Mouse (Mus musculus) forebrain, postnatal 0 days (tissue): ENCODE measurements around the gene Myom1. TPM values are rescaled to one million over a fixed set of nuclear protein-coding genes. Genes with fewer than 3 reads are reported as not detected.

Experiments used
- ATAC-seq: fragments of 200-750 bp; cut with Nextera tagmentation; 2 replicates; pipeline ENCODE4 v1.8.0; 2017; ENCODE audit warnings: mild to moderate bottlenecking, moderate library complexity
- DNase-seq: peaks from one replicate; pipeline ENCODE4 v3.0.0-alpha.2; 2015
- H3K27ac ChIP-seq: fragments of 300-500 bp; sonication (generic); 2 replicates; pipeline ENCODE4 v1.5.1; 2014; ENCODE audit warnings: low read depth, mild to moderate bottlenecking, antibody characterized with exemption, low read length, moderate library complexity, mixed read lengths
- H3K27me3 ChIP-seq: fragments of 300-500 bp; sonication (generic); 2 replicates; pipeline ENCODE4 v1.6.1; 2014; ENCODE audit warnings: mild to moderate bottlenecking, low read length, mixed read lengths; ENCODE audit not compliant: insufficient read depth
- H3K36me3 ChIP-seq: fragments of 300-500 bp; sonication (generic); 2 replicates; pipeline ENCODE4 v1.6.1; 2014; ENCODE audit warnings: mild to moderate bottlenecking, moderate library complexity; ENCODE audit not compliant: insufficient read depth
- H3K4me1 ChIP-seq: fragments of 300-500 bp; sonication (generic); 2 replicates; pipeline ENCODE4 v1.6.1; 2014; ENCODE audit warnings: antibody characterized with exemption; ENCODE audit not compliant: insufficient read depth
- H3K4me2 ChIP-seq: fragments of 300-500 bp; sonication (generic); 2 replicates; pipeline ENCODE4 v1.6.1; 2014; ENCODE audit warnings: low read depth, mild to moderate bottlenecking, moderate library complexity
- H3K4me3 ChIP-seq: fragments of 300-500 bp; sonication (generic); 2 replicates; pipeline ENCODE4 v1.5.1; 2014; ENCODE audit warnings: low read depth, low read length, mixed read lengths
- H3K9ac ChIP-seq: fragments of 300-500 bp; sonication (generic); 2 replicates; pipeline ENCODE4 v1.6.1; 2014; ENCODE audit warnings: mild to moderate bottlenecking
- H3K9me3 ChIP-seq: fragments of 300-500 bp; sonication (generic); 2 replicates; pipeline ENCODE4 v1.6.1; 2016; ENCODE audit warnings: low read length
- CTCF ChIP-seq: sonication (generic); IDR thresholded peaks from 2 replicates; pipeline ENCODE4 v1.5.1; 2016; ENCODE audit warnings: antibody characterized with exemption, control low read depth, low read depth
- WGBS: fragments of 180-500 bp; shearing (Covaris S2); extraction: QIAGEN DNeasy Blood & Tissue Kit; methylation state at CpG from one replicate; pipeline ENCODE4 v1.1.7; 2014; 5-methylcytosine and 5-hydroxymethylcytosine counted together
- polyA plus RNA-seq: library from polyadenylated mRNA; unstranded; fragments of >200 nt; fragmentation: Nextera tagmentation; extraction: Ambion mirVana; gene quantifications from 2 replicates; pipeline ENCODE4 v1.2.1, GENCODE M21; 2015
- total RNA-seq: library from RNA; depleted of rRNA; stranded (reverse); fragments of >200 nt; gene quantifications from 2 replicates; pipeline ENCODE4 v1.2.3, GENCODE M21; 2014

Gene Myom1
- total and polyA plus RNA-seq, 2 experiments from 2014 or later: 1.2 to 2.0 TPM

DNA sequence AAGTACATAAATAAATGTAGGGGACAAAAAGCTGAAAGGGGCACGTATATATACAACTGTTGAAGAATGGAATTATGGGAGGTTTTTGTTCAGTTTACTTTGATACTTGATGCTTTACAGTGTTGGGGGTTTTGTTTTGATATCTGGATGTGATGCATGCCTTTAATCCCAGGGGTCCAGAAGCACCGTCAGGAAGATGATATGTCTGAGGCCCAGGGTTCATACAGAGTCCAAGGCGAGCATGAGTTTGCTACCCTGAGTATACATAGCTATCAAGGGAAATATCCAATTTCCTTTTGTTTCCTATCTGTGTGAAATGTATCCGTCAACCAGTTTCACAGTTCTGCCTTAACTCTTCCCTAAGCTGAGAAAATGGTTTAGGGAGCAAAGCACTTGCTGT, 150.9 kb downstream of the Myom1 start:
- Histone ChIP-seq H3K4me3 (no peak overlapping the region), H3K9me3 (no peaks in the 10 kb centered on the region), H3K4me1 (no peaks in the 10 kb centered on the region), H3K27ac (no peak overlapping the region), H3K4me2 (no peak overlapping the region), H3K36me3 (no peaks in the 10 kb centered on the region), H3K9ac (no peak overlapping the region), H3K27me3 (no peaks in the 10 kb centered on the region)
- DNase-seq (no peak), ATAC-seq (no peak)
- no peak for TF ChIP-seq CTCF
- 75% methylated on average over 4 of the region's 4 CpGs for WGBS

DNA sequence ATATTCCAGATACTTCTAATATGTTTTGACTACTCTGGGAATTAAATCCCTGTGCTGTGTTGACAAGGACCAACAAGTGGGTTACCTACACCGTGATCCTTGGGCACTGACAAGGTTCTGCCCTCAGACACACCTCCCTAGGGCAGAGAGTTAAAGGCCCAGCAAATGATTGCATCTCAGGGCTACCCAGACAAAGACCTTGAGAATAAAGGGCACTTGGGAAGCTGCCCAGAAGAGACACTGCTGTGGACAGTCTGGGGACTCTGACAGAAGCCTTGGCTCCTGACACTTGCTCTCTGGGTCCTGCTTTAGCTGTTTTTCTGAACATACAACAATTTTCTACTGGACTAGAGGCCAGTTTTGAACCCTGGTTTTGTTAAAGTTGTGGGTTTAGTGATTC, 152.8 kb downstream of the Myom1 start:
- no peak overlapping the region for H3K4me3 ChIP-seq
- no peak for TF ChIP-seq CTCF
- H3K36me3 ChIP-seq: no peaks in the 10 kb centered on the region
- H3K9ac ChIP-seq: no peak overlapping the region
- ATAC-seq: no peak
- no peak overlapping the region for H3K27ac ChIP-seq
- no peaks in the 10 kb centered on the region for H3K9me3 ChIP-seq
- no peaks in the 10 kb centered on the region for H3K27me3 ChIP-seq
- 52% methylated on average over 1 of the region's 1 CpGs for WGBS
- H3K4me1 ChIP-seq: no peaks in the 10 kb centered on the region
- no peak overlapping the region for H3K4me2 ChIP-seq
- no peak for DNase-seq

DNA sequence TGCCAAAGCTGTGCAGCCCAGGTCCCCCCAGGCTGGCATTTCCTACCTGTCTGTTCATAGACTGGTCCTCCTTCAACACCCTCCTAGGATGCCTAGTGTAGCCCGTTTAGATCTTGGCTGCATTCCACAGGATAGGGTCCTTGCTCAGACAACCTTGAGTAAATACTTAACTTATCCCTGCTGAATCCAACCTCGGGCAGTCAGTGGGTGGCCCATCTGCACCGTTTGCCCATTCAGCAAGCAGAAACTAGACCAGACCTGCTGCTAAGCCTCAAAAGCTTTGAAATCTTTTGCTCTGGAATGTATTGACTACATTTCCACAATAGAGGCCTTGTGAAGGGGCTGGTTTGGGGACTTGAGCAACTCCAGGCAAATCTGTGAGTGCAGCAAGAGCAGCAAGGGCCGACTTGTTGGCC, 156.7 kb downstream of the Myom1 start:
- H3K27ac ChIP-seq: no peak overlapping the region
- peak; percentile 29; the same call in 1 of the 2 replicates for ATAC-seq
- H3K4me2 ChIP-seq: no peak overlapping the region
- DNase-seq: no peak
- no peaks in the 10 kb centered on the region for H3K36me3 ChIP-seq
- H3K4me3 ChIP-seq: no peak overlapping the region
- WGBS: 5% methylated on average over 4 of the region's 4 CpGs
- H3K27me3 ChIP-seq: no peaks in the 10 kb centered on the region
- no peaks in the 10 kb centered on the region for H3K4me1 ChIP-seq
- no peak overlapping the region for H3K9ac ChIP-seq
- no peaks in the 10 kb centered on the region for H3K9me3 ChIP-seq
- TF ChIP-seq CTCF: no peak

DNA sequence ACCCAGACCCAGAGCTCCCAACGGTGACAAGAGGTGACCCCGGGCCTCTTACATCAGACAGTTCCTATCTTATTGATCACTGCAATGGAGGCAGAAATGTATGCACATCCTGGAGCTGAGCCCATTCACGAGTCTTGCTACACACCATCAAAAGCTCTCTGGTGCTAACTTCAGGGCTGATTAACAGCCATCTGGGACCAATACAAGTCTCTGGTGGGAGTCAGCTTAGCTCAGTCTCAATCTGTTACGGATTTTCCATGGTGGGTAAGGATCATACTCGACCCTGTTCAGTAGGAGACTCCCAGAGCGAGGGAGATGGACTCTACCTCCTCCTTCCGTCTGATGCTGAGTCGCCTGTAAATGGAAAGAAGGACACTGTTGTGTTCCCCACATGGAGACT, 157.3 kb downstream of the Myom1 start:
- no peaks in the 10 kb centered on the region for H3K4me1 ChIP-seq
- no peaks in the 10 kb centered on the region for H3K27me3 ChIP-seq
- no peak overlapping the region for H3K4me3 ChIP-seq
- ATAC-seq: 0 out of 2 replicates have a peak, but pooled peaks have one; percentile 1
- no peak overlapping the region for H3K4me2 ChIP-seq
- no peak overlapping the region for H3K9ac ChIP-seq
- no peak for TF ChIP-seq CTCF
- H3K27ac ChIP-seq: no peak overlapping the region
- no peaks in the 10 kb centered on the region for H3K36me3 ChIP-seq
- DNase-seq: no peak
- 57% methylated on average over 8 of the region's 8 CpGs for WGBS
- H3K9me3 ChIP-seq: no peaks in the 10 kb centered on the region

DNA sequence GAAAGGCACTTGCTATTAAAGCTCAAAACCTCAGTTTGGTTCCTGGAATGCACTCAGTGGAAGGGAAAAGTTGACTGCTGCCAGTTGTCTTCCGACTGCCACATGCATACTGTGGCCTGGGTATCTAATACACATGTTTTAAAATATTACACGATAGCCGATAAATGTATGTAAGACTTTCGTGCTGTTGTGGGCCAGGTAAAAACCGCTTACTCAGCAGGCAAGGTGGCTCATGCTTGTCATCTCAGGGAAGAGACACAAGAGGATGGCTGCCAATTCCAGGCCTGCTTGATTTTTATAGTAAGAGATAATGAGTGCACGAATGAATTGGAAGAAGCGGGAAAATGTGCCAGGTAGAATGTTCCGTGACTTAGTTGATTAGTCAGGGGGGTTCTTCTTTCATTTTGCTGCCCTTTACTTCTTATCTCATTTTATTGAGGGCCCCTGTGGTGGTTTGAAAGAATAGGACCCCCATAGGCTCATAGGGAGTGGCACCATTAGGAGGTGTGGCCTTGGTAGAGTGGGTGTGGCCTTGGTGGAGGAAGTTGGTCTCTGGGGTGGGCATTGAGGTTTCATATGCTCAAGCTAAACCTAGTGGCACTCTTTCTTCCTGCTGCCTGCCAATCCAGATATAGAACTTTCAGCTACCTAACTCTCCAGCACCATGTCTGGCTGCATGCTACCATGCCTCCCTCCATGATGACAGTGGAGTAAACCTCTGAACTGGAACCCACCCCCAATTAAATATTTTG, 158.0 kb downstream of the Myom1 start:
- no peak overlapping the region for H3K27ac ChIP-seq
- H3K4me1 ChIP-seq: no peaks in the 10 kb centered on the region
- WGBS: 89% methylated on average over 8 of the region's 8 CpGs
- no peak for ATAC-seq
- no peak overlapping the region for H3K9ac ChIP-seq
- no peak for DNase-seq
- no peak for TF ChIP-seq CTCF
- no peaks in the 10 kb centered on the region for H3K27me3 ChIP-seq
- H3K4me3 ChIP-seq: no peak overlapping the region
- H3K9me3 ChIP-seq: no peaks in the 10 kb centered on the region
- no peak overlapping the region for H3K4me2 ChIP-seq
- no peaks in the 10 kb centered on the region for H3K36me3 ChIP-seq

DNA sequence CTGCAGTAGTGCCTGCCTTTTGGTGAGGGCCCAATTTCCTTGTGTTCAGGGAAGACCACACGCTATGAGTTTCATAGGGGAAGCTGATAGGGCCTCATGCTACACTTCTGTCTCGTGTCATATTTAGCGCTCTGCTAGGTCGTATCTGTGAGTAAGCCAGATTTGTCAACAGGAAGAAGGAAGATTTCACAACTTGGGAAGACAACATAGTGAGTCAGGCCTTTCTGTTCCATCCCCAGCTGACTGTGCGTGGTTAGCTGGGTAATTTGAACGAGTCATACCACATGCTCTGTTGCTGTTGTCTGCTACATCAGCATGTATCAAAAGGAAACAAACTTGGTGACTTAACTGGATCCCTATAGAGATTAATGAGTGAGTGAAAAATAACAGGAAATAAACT, 162.6 kb downstream of the Myom1 start:
- Histone ChIP-seq H3K4me2 (no peak overlapping the region), H3K4me3 (no peak overlapping the region), H3K36me3 (no peaks in the 10 kb centered on the region), H3K4me1 (no peaks in the 10 kb centered on the region), H3K9me3 (no peaks in the 10 kb centered on the region), H3K27ac (no peak overlapping the region), H3K27me3 (no peaks in the 10 kb centered on the region), H3K9ac (no peak overlapping the region)
- TF ChIP-seq CTCF: no peak
- DNase-seq: no peak
- ATAC-seq: no peak; the same call in 1 of the 2 replicates
- 75% methylated on average over 6 of the region's 6 CpGs for WGBS

DNA sequence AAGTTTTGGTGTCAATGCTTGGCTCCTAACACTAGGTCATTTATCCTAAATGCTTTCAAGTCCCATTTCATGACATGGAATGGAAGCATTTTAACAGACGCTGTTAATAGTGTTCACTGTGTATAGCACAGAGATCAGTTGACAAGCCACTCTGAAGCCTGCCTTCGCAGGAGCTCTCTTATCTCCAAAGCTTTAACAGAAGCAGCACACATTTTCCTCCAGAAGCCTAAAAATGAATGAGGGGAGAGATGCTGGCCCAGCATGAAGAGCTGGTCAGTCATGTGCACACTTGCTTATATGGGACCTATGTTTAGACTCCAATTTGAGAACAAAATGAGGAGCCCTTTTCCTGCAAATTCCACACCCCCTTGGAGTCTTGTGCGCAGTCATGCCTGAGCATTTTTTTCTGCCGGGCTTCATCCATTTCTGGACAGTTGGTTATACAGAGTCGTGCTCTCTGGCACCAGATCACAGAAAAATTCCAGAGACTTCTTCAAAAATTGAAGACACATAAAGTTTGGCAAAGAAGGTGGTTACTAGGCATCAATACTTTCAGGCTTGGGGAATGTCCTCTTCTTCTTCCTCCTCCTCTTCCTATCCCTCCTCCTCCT, 165.9 kb downstream of the Myom1 start:
- no peaks in the 10 kb centered on the region for H3K9me3 ChIP-seq
- H3K4me1 ChIP-seq: no peaks in the 10 kb centered on the region
- no peaks in the 10 kb centered on the region for H3K27me3 ChIP-seq
- 76% methylated on average over 5 of the region's 5 CpGs for WGBS
- DNase-seq (no peak), ATAC-seq (no peak)
- no peak overlapping the region for H3K9ac ChIP-seq
- no peak for TF ChIP-seq CTCF
- H3K27ac ChIP-seq: no peak overlapping the region
- H3K4me2 ChIP-seq: no peak overlapping the region
- no peak overlapping the region for H3K4me3 ChIP-seq
- no peaks in the 10 kb centered on the region for H3K36me3 ChIP-seq
